Mouse (Mus musculus): Measurements from ENCODE around the gene Chchd5.

Gene Chchd5

GRCm38 (mm10) chr2:129129412-129129929 is at the start of gene Chchd5:
Gene Chchd5, plus strand, starts transcription at chr2:129129700.
- DNase-seq, result peak; percentile 72 to 74

- DNase-seq, result no peak
These were observed 48.4 kb upstream of the Chchd5 start for GRCm38 (mm10) chr2:129081097-129081496.

- DNase-seq, result no peak
These were observed 46.0 kb upstream of the Chchd5 start for GRCm38 (mm10) chr2:129083514-129083913.

- DNase-seq, result peak in 1 of 2 experiments; percentile 33
These were observed 44.5 kb upstream of the Chchd5 start for GRCm38 (mm10) chr2:129084959-129085358.

- no peak for DNase-seq
These were observed 42.0 kb upstream of the Chchd5 start for GRCm38 (mm10) chr2:129087520-129087919.

- DNase-seq, result no peak
These were observed 39.1 kb upstream of the Chchd5 start for GRCm38 (mm10) chr2:129090370-129090769.

- DNase-seq, result no peak
These were observed 36.7 kb upstream of the Chchd5 start for GRCm38 (mm10) chr2:129092810-129093209.

- DNase-seq, result peak; percentile 38 to 54
These were observed 35.4 kb upstream of the Chchd5 start for GRCm38 (mm10) chr2:129093926-129094724.

- peak; percentile 78 to 87 for DNase-seq
These were observed 28.7 kb upstream of the Chchd5 start, which contains the start of gene Polr1b for GRCm38 (mm10) chr2:129100784-129101310. Gene Polr1b, plus strand, starts transcription at chr2:129100995.

GRCm38 (mm10) chr2:129112924-129113323 is 16.6 kb upstream of the Chchd5 start:
- DNase-seq, result no peak

- no peak for DNase-seq
These were observed 13.7 kb upstream of the Chchd5 start for GRCm38 (mm10) chr2:129115706-129116367.

- no peak for DNase-seq
These were observed 13.1 kb upstream of the Chchd5 start for GRCm38 (mm10) chr2:129116368-129116739.

GRCm38 (mm10) chr2:129118061-129118460 is 11.4 kb upstream of the Chchd5 start:
- DNase-seq, result no peak

- DNase-seq, result no peak
These were observed 7.5 kb upstream of the Chchd5 start for GRCm38 (mm10) chr2:129121986-129122385.

GRCm38 (mm10) chr2:129129987-129130545 is 566 bp downstream of the Chchd5 start:
- DNase-seq, result peak; percentile 24 to 36

GRCm38 (mm10) chr2:129130776-129131175 is 1.3 kb downstream of the Chchd5 start:
- DNase-seq, result no peak

GRCm38 (mm10) chr2:129132231-129132630 is 2.7 kb downstream of the Chchd5 start:
- no peak for DNase-seq

- DNase-seq, result no peak
These were observed 3.7 kb downstream of the Chchd5 start for GRCm38 (mm10) chr2:129133006-129133805.

- no peak for DNase-seq
These were observed 10.4 kb downstream of the Chchd5 start for GRCm38 (mm10) chr2:129139906-129140305.

- no peak for DNase-seq
These were observed 19.3 kb downstream of the Chchd5 start for GRCm38 (mm10) chr2:129148836-129149235.

GRCm38 (mm10) chr2:129150386-129150785 is 20.9 kb downstream of the Chchd5 start:
- no peak for DNase-seq

GRCm38 (mm10) chr2:129151111-129151510 is 21.6 kb downstream of the Chchd5 start:
- DNase-seq, result no peak
